Mouse (Mus musculus) MEL (cell line): ENCODE data around the gene Cep112. TPM values are rescaled to one million over a fixed set of nuclear protein-coding genes. Genes with fewer than 3 reads are reported as not detected.

Experiments
- DNase-seq: peaks from one replicate; pipeline ENCODE4 v3.0.0; 2011; ENCODE audit warnings: low read depth, low spot score
- H3K27ac ChIP-seq: 2 replicates; pipeline ENCODE4 v1.5.1; 2012; ENCODE audit warnings: low read depth, mild to moderate bottlenecking, control low read depth, low read length, moderate library complexity; ENCODE audit not compliant: control insufficient read depth
- H3K27me3 ChIP-seq, 2 experiments: fragments of 150-350 bp in 1 of 2; sonication (generic) in 1 of 2; 2 replicates each; pipeline ENCODE4 v1.6.1; 2012; ENCODE audit warnings: low read length in 2 of 2, mild to moderate bottlenecking in 2 of 2, improper control_type of control experiment in 1 of 2, moderate library complexity in 1 of 2; ENCODE audit not compliant: insufficient read depth in 2 of 2, control insufficient read depth in 1 of 2
- H3K36me3 ChIP-seq, 2 experiments: 2 replicates each; pipeline ENCODE4 v1.6.1; 2012 to 2014; ENCODE audit warnings: low read length in 2 of 2, improper control_type of control experiment in 1 of 2, inconsistent platforms in 1 of 2, mild to moderate bottlenecking in 1 of 2; ENCODE audit not compliant: insufficient read depth in 2 of 2, control insufficient read depth in 1 of 2
- H3K4me1 ChIP-seq, 2 experiments: fragments of 150-350 bp in 1 of 2; sonication (generic) in 1 of 2; 2 replicates each; pipeline ENCODE4 v1.6.1; 2012; ENCODE audit warnings: low read length in 2 of 2, improper control_type of control experiment in 1 of 2, mild to moderate bottlenecking in 1 of 2; ENCODE audit not compliant: insufficient read depth in 2 of 2, control insufficient read depth in 1 of 2
- H3K4me3 ChIP-seq, 2 experiments: fragments of 150-350 bp in 1 of 2; sonication (generic) in 1 of 2; 2 replicates each; pipeline ENCODE4 v1.5.1; 2012; ENCODE audit warnings: low read depth in 2 of 2, low read length in 2 of 2, mild to moderate bottlenecking in 2 of 2, moderate library complexity in 2 of 2, control low read depth in 1 of 2, improper control_type of control experiment in 1 of 2; ENCODE audit not compliant: control insufficient read depth in 1 of 2, insufficient read depth in 1 of 2
- H3K79me2 ChIP-seq: 2 replicates; pipeline ENCODE4 v1.6.1; 2012; ENCODE audit warnings: mild to moderate bottlenecking, low read length, moderate library complexity; ENCODE audit not compliant: control insufficient read depth, poor library complexity, insufficient read depth
- H3K9ac ChIP-seq: 2 replicates; pipeline ENCODE4 v1.6.1; 2012; ENCODE audit warnings: low read depth, mild to moderate bottlenecking, control low read depth, low read length, moderate library complexity; ENCODE audit not compliant: control insufficient read depth, poor library complexity, severe bottlenecking
- H3K9me3 ChIP-seq: fragments of 150-350 bp; sonication (generic); replicated peaks from 2 replicates; pipeline ENCODE4 v1.6.1; 2012; ENCODE audit warnings: mild to moderate bottlenecking, low read length, improper control_type of control experiment, moderate library complexity; ENCODE audit not compliant: insufficient read depth
- CHD2 ChIP-seq: IDR thresholded peaks from 2 replicates; pipeline ENCODE4 v1.6.1; 2011; ENCODE audit warnings: low read length, improper control_type of control experiment
- GATA1 ChIP-seq: IDR thresholded peaks from 2 replicates; pipeline ENCODE4 v1.6.1; 2011; ENCODE audit warnings: low read depth, low read length, improper control_type of control experiment
- HCFC1 ChIP-seq: IDR thresholded peaks from 2 replicates; pipeline ENCODE4 v1.6.1; 2012; ENCODE audit warnings: low read depth, mild to moderate bottlenecking, inconsistent platforms, low read length, improper control_type of control experiment, moderate library complexity
- MAX ChIP-seq: IDR thresholded peaks from 2 replicates; pipeline ENCODE4 v1.6.1; 2011; ENCODE audit warnings: low read length, improper control_type of control experiment
- MAZ ChIP-seq: IDR thresholded peaks from 2 replicates; pipeline ENCODE4 v1.6.1; 2012; ENCODE audit warnings: low read depth, mild to moderate bottlenecking, inconsistent platforms, low read length, improper control_type of control experiment
- MEF2A ChIP-seq: IDR thresholded peaks from 2 replicates; pipeline ENCODE4 v1.6.1; 2014; ENCODE audit warnings: low read depth, mild to moderate bottlenecking, inconsistent platforms, low read length, improper control_type of control experiment; ENCODE audit not compliant: poor library complexity, insufficient replicate concordance, severe bottlenecking; ENCODE audit errors: extremely low read depth
- MYC ChIP-seq: IDR thresholded peaks from 2 replicates; pipeline ENCODE4 v1.6.1; 2011; ENCODE audit warnings: low read depth, mild to moderate bottlenecking, low read length, improper control_type of control experiment, moderate library complexity
- NRF1 ChIP-seq: IDR thresholded peaks from 2 replicates; pipeline ENCODE4 v1.6.1; 2014; ENCODE audit warnings: low read depth, mild to moderate bottlenecking, inconsistent platforms, low read length, improper control_type of control experiment, moderate library complexity; ENCODE audit not compliant: poor library complexity, insufficient read depth, severe bottlenecking
- POLR2A ChIP-seq, 2 experiments: IDR thresholded peaks; 2 replicates each; pipeline ENCODE4 v1.6.1; 2011 to 2012; ENCODE audit warnings: low read length in 2 of 2, mild to moderate bottlenecking in 2 of 2, control low read depth in 1 of 2, improper control_type of control experiment in 1 of 2, low read depth in 1 of 2, moderate library complexity in 1 of 2; ENCODE audit not compliant: control insufficient read depth in 1 of 2, insufficient read depth in 1 of 2, poor library complexity in 1 of 2
- POLR2AphosphoS2 ChIP-seq: IDR thresholded peaks from 2 replicates; pipeline ENCODE4 v1.6.1; 2011; ENCODE audit warnings: low read length, improper control_type of control experiment
- POLR2AphosphoS5 ChIP-seq: IDR thresholded peaks from 2 replicates; pipeline ENCODE4 v1.6.1; 2012; ENCODE audit warnings: low read depth, borderline replicate concordance, mild to moderate bottlenecking, inconsistent platforms, low read length, moderate library complexity, mixed read lengths
- RAD21 ChIP-seq: IDR thresholded peaks from 2 replicates; pipeline ENCODE4 v1.6.1; 2011; ENCODE audit warnings: mild to moderate bottlenecking, low read depth, low read length, improper control_type of control experiment
- TBP ChIP-seq: IDR thresholded peaks from 2 replicates; pipeline ENCODE4 v1.8.0; 2011; ENCODE audit warnings: low read depth, low read length, improper control_type of control experiment
- UBTF ChIP-seq: IDR thresholded peaks from 2 replicates; pipeline ENCODE4 v1.6.1; 2012; ENCODE audit warnings: low read depth, mild to moderate bottlenecking, inconsistent platforms, low read length, improper control_type of control experiment, moderate library complexity, borderline replicate concordance; ENCODE audit not compliant: insufficient read depth
- USF1 ChIP-seq: IDR thresholded peaks from 2 replicates; pipeline ENCODE4 v1.6.1; 2014; ENCODE audit warnings: low read depth, mild to moderate bottlenecking, inconsistent platforms, low read length, improper control_type of control experiment, moderate library complexity
- ZKSCAN1 ChIP-seq: IDR thresholded peaks from 2 replicates; pipeline ENCODE4 v1.6.1; 2012; ENCODE audit warnings: low read depth, mild to moderate bottlenecking, inconsistent platforms, low read length, improper control_type of control experiment, moderate library complexity
- ZMIZ1 ChIP-seq: IDR thresholded peaks from 2 replicates; pipeline ENCODE4 v1.6.1; 2012; ENCODE audit warnings: low read depth, mild to moderate bottlenecking, inconsistent platforms, low read length, improper control_type of control experiment, moderate library complexity
- ZNF384 ChIP-seq: IDR thresholded peaks from 2 replicates; pipeline ENCODE4 v1.6.1; 2012; ENCODE audit warnings: low read depth, mild to moderate bottlenecking, inconsistent platforms, low read length, improper control_type of control experiment
- polyA plus RNA-seq, 2 experiments: library from polyadenylated mRNA; stranded (reverse) in 1 of 2; unstranded in 1 of 2; fragments of >175 nt in 1 of 2; fragments of >200 nt in 1 of 2; gene quantifications; 2 replicates each; pipeline versions ENCODE4 v1.2.1 to v1.2.4; 2012; ENCODE audit warnings: low replicate concordance in 2 of 2, low read depth in 1 of 2; ENCODE audit not compliant: insufficient read length in 2 of 2, insufficient read depth in 1 of 2, missing spikeins in 1 of 2
- total RNA-seq: library from RNA; depleted of rRNA; stranded (reverse); fragments of 300-350 nt; gene quantifications from 2 replicates; pipeline ENCODE4 v1.2.3, GENCODE M21; 2012

The Cep112 gene
- total and polyA plus RNA-seq, 3 experiments, result 1.3 TPM; not detected in 2

GRCm38 (mm10) chr11:108898483-108898882, 473.5 kb downstream of the Cep112 start:
- Histone ChIP-seq H3K4me1 (no peaks in the 10 kb centered on the region), H3K9ac (no peak overlapping the region), H3K36me3 (no peaks in the 10 kb centered on the region), H3K79me2 (no peaks in the 10 kb centered on the region), H3K4me3 (no peak overlapping the region), H3K27ac (no peak overlapping the region), H3K9me3 (no peaks in the 10 kb centered on the region), H3K27me3 (no peaks in the 10 kb centered on the region)
- no peak for TF ChIP-seq POLR2AphosphoS5
- TF ChIP-seq MAX, result no peak
- no peak for TF ChIP-seq UBTF
- TF ChIP-seq MEF2A, result no peak
- no peak for TF ChIP-seq MAZ
- no peak for TF ChIP-seq CHD2
- no peak for TF ChIP-seq TBP
- TF ChIP-seq HCFC1, result no peak
- TF ChIP-seq USF1, result no peak
- no peak for TF ChIP-seq RAD21
- no peak for TF ChIP-seq ZNF384
- no peak for TF ChIP-seq POLR2A (IDR thresholded peaks at IDR 0.05; ENCODE audit: control insufficient read depth in 1 of 2, insufficient read depth in 1 of 2, low read depth in 1 of 2, low read length in 2 of 2, poor library complexity in 1 of 2)
- TF ChIP-seq MYC, result no peak
- no peak for TF ChIP-seq ZMIZ1
- no peak for TF ChIP-seq POLR2AphosphoS2
- no peak for TF ChIP-seq GATA1
- no peak for TF ChIP-seq ZKSCAN1
- TF ChIP-seq NRF1, result no peak
- no peak for DNase-seq

DNA sequence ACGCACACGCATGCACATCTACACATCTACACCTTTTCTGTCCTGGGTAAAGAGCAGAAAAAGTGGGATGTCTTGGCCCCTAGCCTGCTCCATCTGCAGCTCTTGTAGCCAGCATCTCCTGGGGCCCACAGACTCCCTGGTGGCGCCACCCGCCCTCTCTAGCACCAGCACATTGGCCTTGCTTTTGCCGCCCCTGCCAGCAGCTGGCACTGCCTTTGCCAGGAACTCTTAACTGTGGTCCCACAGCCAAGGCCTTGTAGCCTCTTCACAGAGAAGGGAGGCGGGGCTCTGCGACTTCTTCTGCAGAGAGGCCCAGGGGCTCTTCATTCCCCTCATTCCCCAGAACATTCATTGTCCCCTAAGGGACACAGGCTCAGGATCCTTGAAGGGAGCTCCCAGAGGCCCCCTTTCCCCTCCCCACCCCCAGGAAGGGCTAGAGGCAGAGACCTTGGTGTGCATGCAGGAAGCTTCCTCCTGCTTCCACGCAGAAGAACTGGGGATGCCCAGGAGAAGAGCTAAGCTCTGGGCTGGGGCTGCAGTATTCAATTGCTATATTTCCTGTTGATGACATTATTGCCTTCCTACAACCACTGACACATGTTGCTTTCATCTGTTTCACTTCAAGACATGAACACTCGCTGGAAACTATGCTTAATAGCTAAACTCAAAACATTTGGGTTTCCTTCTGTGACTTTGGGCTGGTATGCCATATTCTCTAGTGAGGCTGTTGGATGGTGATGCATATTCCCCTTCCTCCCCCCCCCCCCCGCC, 475.9 kb downstream of the Cep112 start:
- Histone ChIP-seq H3K9ac (no peak overlapping the region), H3K4me1 (no peaks in the 10 kb centered on the region), H3K27ac (no peak overlapping the region), H3K36me3 (no peaks in the 10 kb centered on the region), H3K79me2 (no peaks in the 10 kb centered on the region), H3K4me3 (no peak overlapping the region), H3K27me3 (no peaks in the 10 kb centered on the region)
- DNase-seq, result no peak
- no peak for TF ChIP-seq HCFC1
- TF ChIP-seq, all 39 proteins: peak for 0
- no peaks in the 10 kb centered on the region for H3K9me3 ChIP-seq
